Mouse (Mus musculus) midbrain, embryonic 10.5 days (tissue): ENCODE data around the gene Tubb3. TPM values are rescaled to one million over a fixed set of nuclear protein-coding genes. Genes with fewer than 3 reads are reported as not detected.

ENCODE experiments used
- DNase-seq: peaks from one replicate; pipeline ENCODE4 v3.0.0-alpha.2; 2017; ENCODE audit warnings: low spot score
- H3K27ac ChIP-seq: fragments of 300-500 bp; sonication (generic); replicated peaks from 2 replicates; pipeline ENCODE4 v1.5.1; 2016; ENCODE audit warnings: mild to moderate bottlenecking
- H3K27me3 ChIP-seq: fragments of 300-500 bp; sonication (generic); 2 replicates; pipeline ENCODE4 v1.6.1; 2016; ENCODE audit warnings: low read depth, mild to moderate bottlenecking; ENCODE audit not compliant: poor library complexity, severe bottlenecking
- H3K36me3 ChIP-seq: fragments of 300-500 bp; sonication (generic); 2 replicates; pipeline ENCODE4 v1.6.1; 2016; ENCODE audit warnings: mild to moderate bottlenecking, moderate library complexity
- H3K4me1 ChIP-seq: fragments of 300-500 bp; sonication (generic); 2 replicates; pipeline ENCODE4 v1.6.1; 2016
- H3K4me3 ChIP-seq: fragments of 300-500 bp; sonication (generic); 2 replicates; pipeline ENCODE4 v1.5.1; 2016; ENCODE audit warnings: mild to moderate bottlenecking, moderate library complexity
- H3K9me3 ChIP-seq: fragments of 300-500 bp; sonication (generic); replicated peaks from 2 replicates; pipeline ENCODE4 v1.6.1; 2016; ENCODE audit warnings: mild to moderate bottlenecking
- WGBS: fragments of 180-500 bp; shearing (Covaris S2); methylation state at CpG from one replicate; pipeline ENCODE4 v1.1.7; 2016; 5-methylcytosine and 5-hydroxymethylcytosine counted together
- polyA plus RNA-seq: library from polyadenylated mRNA; unstranded; fragments of >200 nt; fragmentation: Nextera tagmentation; extraction: Ambion mirVana; gene quantifications from 2 replicates; pipeline ENCODE4 v1.2.1, GENCODE M21; 2016

Gene Tubb3
- polyA plus RNA-seq, 1 experiment from 2014 or later: 428 TPM

GRCm38 (mm10) chr8:123415967-123416943, 5.0 kb downstream of the Tubb3 start:
- Histone ChIP-seq H3K9me3 (no peaks in the 10 kb centered on the region), H3K27me3 (peaks cover 30% of the 10 kb centered on the region), H3K4me1 (peaks cover 41% of the 10 kb centered on the region), H3K4me3 (peak overlapping the region; percentile 23; the same call in 1 of the 2 replicates), H3K36me3 (peaks cover 47% of the 10 kb centered on the region), H3K27ac (no peak overlapping the region)
- DNase-seq: no peak
- WGBS: 85% methylated on average over 8 of the region's 8 CpGs

- H3K9me3 ChIP-seq: no peaks in the 10 kb centered on the region
- no peak overlapping the region for H3K27ac ChIP-seq
- H3K27me3 ChIP-seq: peaks cover 22% of the 10 kb centered on the region
- WGBS: 83% methylated on average over 8 of the region's 8 CpGs
- H3K36me3 ChIP-seq: peaks cover 52% of the 10 kb centered on the region
- H3K4me1 ChIP-seq: peaks cover 34% of the 10 kb centered on the region
- DNase-seq: no peak
- H3K4me3 ChIP-seq: peak overlapping the region; percentile 23; the same call in 1 of the 2 replicates
Measured at GRCm38 (mm10) chr8:123416944-123417555, 5.8 kb downstream of the Tubb3 start.

- Histone ChIP-seq H3K9me3 (no peaks in the 10 kb centered on the region), H3K27me3 (no peaks in the 10 kb centered on the region), H3K27ac (no peak overlapping the region), H3K36me3 (peaks cover 52% of the 10 kb centered on the region), H3K4me1 (peaks cover 17% of the 10 kb centered on the region), H3K4me3 (no peak overlapping the region)
- 88% methylated on average over 4 of the region's 4 CpGs for WGBS
- no peak for DNase-seq
Measured at GRCm38 (mm10) chr8:123419711-123420110, 8.5 kb downstream of the Tubb3 start.

GRCm38 (mm10) chr8:123420525-123421281, 9.5 kb downstream of the Tubb3 start:
- Histone ChIP-seq H3K36me3 (peaks cover 52% of the 10 kb centered on the region), H3K4me3 (no peak overlapping the region), H3K27me3 (no peaks in the 10 kb centered on the region), H3K27ac (no peak overlapping the region), H3K9me3 (no peaks in the 10 kb centered on the region), H3K4me1 (peaks cover 17% of the 10 kb centered on the region)
- no peak for DNase-seq
- WGBS: 94% methylated on average over 34 of the region's 34 CpGs

- Histone ChIP-seq H3K4me3 (no peak overlapping the region), H3K27me3 (no peaks in the 10 kb centered on the region), H3K27ac (no peak overlapping the region), H3K4me1 (peaks cover 17% of the 10 kb centered on the region), H3K9me3 (peaks cover 2% of the 10 kb centered on the region; the same call in 1 of the 2 replicates), H3K36me3 (peaks cover 52% of the 10 kb centered on the region)
- WGBS: 92% methylated on average over 19 of the region's 19 CpGs
- no peak for DNase-seq
Measured at GRCm38 (mm10) chr8:123421325-123421724, 10.1 kb downstream of the Tubb3 start.

- 22% methylated on average over 17 of the region's 17 CpGs for WGBS
- Histone ChIP-seq H3K9me3 (peaks cover 11% of the 10 kb centered on the region), H3K27ac (no peak overlapping the region), H3K4me3 (peak overlapping the region; percentile 35; the same call in 1 of the 2 replicates), H3K36me3 (peaks cover 44% of the 10 kb centered on the region), H3K4me1 (peaks cover 8% of the 10 kb centered on the region), H3K27me3 (no peaks in the 10 kb centered on the region)
- peak; percentile 68 for DNase-seq
Measured at GRCm38 (mm10) chr8:123422056-123422780, 11.0 kb downstream of the Tubb3 start.

- H3K4me1 ChIP-seq: peaks cover 6% of the 10 kb centered on the region; the same call in 1 of the 2 replicates
- H3K9me3 ChIP-seq: peaks cover 16% of the 10 kb centered on the region
- H3K27me3 ChIP-seq: no peaks in the 10 kb centered on the region
- no peak for DNase-seq
- WGBS: 23% methylated on average over 3 of the region's 3 CpGs
- 0 out of 2 replicates have a peak overlapping the region, but pooled peaks have one; percentile 35 for H3K4me3 ChIP-seq
- H3K27ac ChIP-seq: no peak overlapping the region
- peaks cover 39% of the 10 kb centered on the region for H3K36me3 ChIP-seq
Measured at GRCm38 (mm10) chr8:123422781-123423159, 11.5 kb downstream of the Tubb3 start.

GRCm38 (mm10) chr8:123423441-123423840, 12.2 kb downstream of the Tubb3 start, which contains the start of gene Def8:
Def8 (plus strand) TSS chr8:123423527.
- Histone ChIP-seq H3K36me3 (peaks cover 32% of the 10 kb centered on the region), H3K4me3 (peak within 1 kb of the TSS; percentile 35; the same call in 1 of the 2 replicates), H3K9me3 (peaks cover 23% of the 10 kb centered on the region), H3K27ac (no peak within 1 kb of the TSS), H3K27me3 (no peaks in the 10 kb centered on the region), H3K4me1 (peaks cover 6% of the 10 kb centered on the region; the same call in 1 of the 2 replicates)
- DNase-seq: no peak
- WGBS: 80% methylated on average over 7 of the region's 7 CpGs

GRCm38 (mm10) chr8:123426511-123427509, 15.6 kb downstream of the Tubb3 start:
- Histone ChIP-seq H3K9me3 (peaks cover 55% of the 10 kb centered on the region), H3K4me3 (no peak overlapping the region), H3K27ac (no peak overlapping the region), H3K4me1 (peaks cover 6% of the 10 kb centered on the region; the same call in 1 of the 2 replicates), H3K36me3 (no peaks in the 10 kb centered on the region), H3K27me3 (no peaks in the 10 kb centered on the region)
- 97% methylated on average over 27 of the region's 27 CpGs for WGBS
- DNase-seq: no peak

GRCm38 (mm10) chr8:123427639-123428275, 16.5 kb downstream of the Tubb3 start:
- 96% methylated on average over 24 of the region's 24 CpGs for WGBS
- peaks cover 64% of the 10 kb centered on the region for H3K9me3 ChIP-seq
- H3K27ac ChIP-seq: no peak overlapping the region
- no peaks in the 10 kb centered on the region for H3K36me3 ChIP-seq
- no peaks in the 10 kb centered on the region for H3K4me1 ChIP-seq
- no peaks in the 10 kb centered on the region for H3K27me3 ChIP-seq
- no peak overlapping the region for H3K4me3 ChIP-seq
- no peak for DNase-seq
